Mouse (Mus musculus) liver, adult (tissue): ENCODE measurements around the gene Rbbp7.

Experiments
- GATA4 ChIP-seq: IDR thresholded peaks from 2 replicates; pipeline ENCODE4 v1.6.1; 2014; ENCODE audit warnings: mild to moderate bottlenecking, low read length; ENCODE audit not compliant: insufficient replicate concordance

The Rbbp7 gene

DNA sequence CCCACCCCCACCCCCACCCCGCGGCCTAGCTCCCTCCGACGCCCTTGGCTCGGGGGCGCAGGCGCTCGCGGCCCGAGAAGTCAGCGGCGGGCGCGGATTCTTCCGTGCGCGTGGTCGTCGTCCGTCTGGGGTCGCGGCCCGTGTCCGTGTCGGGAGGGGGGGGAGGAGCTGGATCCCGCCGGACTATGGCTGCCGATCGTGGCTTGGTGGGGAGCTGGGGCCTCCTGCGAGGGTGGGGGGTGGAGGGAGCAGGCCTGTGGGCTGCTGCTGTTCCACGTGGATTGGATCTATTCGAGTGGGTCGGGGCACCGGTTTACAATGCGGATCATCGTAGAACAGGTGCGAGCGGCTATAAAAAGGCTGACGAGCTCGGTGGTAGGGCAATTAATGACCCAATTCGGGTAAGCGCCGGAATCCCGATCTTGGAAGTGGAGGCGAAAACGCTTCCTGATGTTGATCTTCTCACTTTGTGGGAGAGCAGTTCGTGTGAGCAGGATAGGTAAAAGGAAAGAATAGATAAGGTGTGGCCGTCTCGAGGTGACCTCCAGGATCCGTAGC, 835 bp downstream of the Rbbp7 start:
- TF ChIP-seq GATA4 = no peak

- no peak for TF ChIP-seq GATA4
Observed at GRCm38 (mm10) chrX:162761716-162762395, 1.7 kb downstream of the Rbbp7 start.

- no peak for TF ChIP-seq GATA4
Observed at GRCm38 (mm10) chrX:162770726-162771125, 10.5 kb downstream of the Rbbp7 start.

DNA sequence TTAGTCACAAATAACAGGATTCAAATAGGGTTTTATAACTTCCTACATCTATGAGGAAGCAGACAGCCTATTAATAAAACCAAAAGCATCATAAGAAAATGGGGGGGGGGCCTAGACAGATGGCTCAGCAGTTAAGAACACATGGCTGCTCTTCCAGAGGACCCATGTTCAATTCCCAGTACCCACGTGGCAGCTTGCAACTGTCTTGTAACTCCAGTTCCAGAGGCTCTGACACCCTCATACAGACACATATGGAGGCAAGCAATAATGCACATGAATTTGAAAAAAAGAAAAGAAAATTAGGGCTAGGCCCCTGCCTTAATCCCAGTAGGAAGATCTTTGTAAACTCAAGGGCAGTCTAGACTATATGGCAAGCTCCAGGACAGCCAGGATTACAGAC, 28.2 kb downstream of the Rbbp7 start:
- no peak for TF ChIP-seq GATA4

- TF ChIP-seq GATA4 = no peak
Observed at GRCm38 (mm10) chrX:162800371-162800770, 40.2 kb downstream of the Rbbp7 start.

DNA sequence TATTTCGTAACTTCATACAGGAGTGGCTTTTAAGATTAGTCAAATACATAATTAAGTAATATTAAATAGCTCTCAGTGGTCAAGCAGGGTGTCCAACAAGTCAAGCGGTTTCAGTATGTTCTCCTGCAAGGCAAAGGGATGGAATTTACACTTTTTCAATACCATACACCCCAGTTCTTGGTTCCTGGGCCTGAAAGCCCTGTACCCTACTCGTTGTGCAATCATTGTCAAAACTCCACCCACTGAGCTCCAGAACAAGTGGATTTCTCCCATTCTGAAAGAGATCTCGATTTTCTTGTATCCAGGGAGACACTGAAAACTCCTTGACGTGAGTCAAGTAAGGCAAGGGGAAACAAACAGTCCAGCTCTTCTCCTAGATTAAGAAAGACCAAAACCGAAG, 67.8 kb downstream of the Rbbp7 start:
- TF ChIP-seq GATA4 = no peak
